Mouse (Mus musculus): ENCODE data around the gene Carmil1. TPM values are rescaled to one million over a fixed set of nuclear protein-coding genes. Genes with fewer than 3 reads are reported as not detected.
A peak's percentile ranks its signal among the peaks of the same experiment; 100 is the strongest.

The Carmil1 gene
- polyA plus RNA-seq, 1 experiment from 2014 or later, result 50.7 TPM

GRCm38 (mm10) chr13:24242429-24243106, 38.0 kb downstream of the Carmil1 start:
- no peak for TF ChIP-seq CTCF (IDR thresholded peaks at IDR 0.05; ENCODE audit: low read depth)
- Histone ChIP-seq H3K4me3 (ENCODE audit: low read depth, low read length) (no peak overlapping the region), H3K4me2 (no peak overlapping the region), H3K9me3 (ENCODE audit: low read depth, low read length) (no peaks in the 10 kb centered on the region), H3K4me1 (ENCODE audit: insufficient read depth) (peaks cover 8% of the 10 kb centered on the region; the same call in 1 of the 2 replicates), H3K9ac (no peak overlapping the region), H3K27ac (ENCODE audit: low read depth) (no peak overlapping the region), H3K27me3 (ENCODE audit: insufficient read depth, low read length) (no peaks in the 10 kb centered on the region), H3K36me3 (ENCODE audit: insufficient read depth) (no peaks in the 10 kb centered on the region)
- WGBS, result 58% methylated on average over 5 of the region's 5 CpGs
- DNase-seq (no peak), ATAC-seq (ENCODE audit: insufficient read depth) (no peak)

- Histone ChIP-seq H3K4me2 (no peak overlapping the region), H3K4me1 (ENCODE audit: insufficient read depth) (peaks cover 8% of the 10 kb centered on the region; the same call in 1 of the 2 replicates), H3K27me3 (ENCODE audit: insufficient read depth, low read length) (no peaks in the 10 kb centered on the region), H3K27ac (ENCODE audit: low read depth) (no peak overlapping the region), H3K4me3 (ENCODE audit: low read depth, low read length) (no peak overlapping the region), H3K36me3 (ENCODE audit: insufficient read depth) (no peaks in the 10 kb centered on the region), H3K9me3 (ENCODE audit: low read depth, low read length) (no peaks in the 10 kb centered on the region), H3K9ac (no peak overlapping the region)
- 78% methylated on average over 5 of the region's 5 CpGs for WGBS
- ATAC-seq (ENCODE audit: insufficient read depth) (no peak), DNase-seq (no peak)
- TF ChIP-seq CTCF (IDR thresholded peaks at IDR 0.05; ENCODE audit: low read depth), result no peak
These were observed 39.4 kb downstream of the Carmil1 start for GRCm38 (mm10) chr13:24241201-24241600.

DNA sequence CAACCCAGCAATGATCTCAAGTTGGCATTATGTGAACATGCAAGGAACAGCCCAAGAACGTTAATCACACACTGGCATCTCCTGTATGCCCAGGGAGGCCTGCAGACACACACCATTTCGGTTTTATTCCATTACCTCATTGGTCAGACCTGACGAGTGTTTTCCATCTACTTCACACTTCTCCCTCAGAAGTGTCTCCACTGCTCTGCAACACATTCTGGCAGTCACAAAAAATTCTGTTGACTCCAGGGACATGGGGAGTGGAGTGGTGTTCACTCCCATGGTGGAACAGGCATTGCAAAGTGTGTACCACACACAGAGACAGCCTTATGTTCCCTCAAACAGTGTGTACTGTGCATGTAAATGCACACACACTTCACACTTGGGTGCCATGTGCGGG, 40.2 kb downstream of the Carmil1 start:
- 69% methylated on average over 4 of the region's 4 CpGs for WGBS
- no peak for ATAC-seq (ENCODE audit: insufficient read depth)
- Histone ChIP-seq H3K27me3 (ENCODE audit: insufficient read depth, low read length) (no peaks in the 10 kb centered on the region), H3K9me3 (ENCODE audit: low read depth, low read length) (no peaks in the 10 kb centered on the region), H3K4me2 (no peak overlapping the region), H3K36me3 (ENCODE audit: insufficient read depth) (no peaks in the 10 kb centered on the region), H3K27ac (ENCODE audit: low read depth) (no peak overlapping the region), H3K9ac (no peak overlapping the region), H3K4me3 (ENCODE audit: low read depth, low read length) (no peak overlapping the region), H3K4me1 (ENCODE audit: insufficient read depth) (peaks cover 8% of the 10 kb centered on the region; the same call in 1 of the 2 replicates)
- peak; percentile 18 for DNase-seq
- TF ChIP-seq CTCF (IDR thresholded peaks at IDR 0.05; ENCODE audit: low read depth), result no peak

GRCm38 (mm10) chr13:24238456-24239120, 42.0 kb downstream of the Carmil1 start:
- no peak overlapping the region for H3K9ac ChIP-seq
- H3K4me1 ChIP-seq (ENCODE audit: insufficient read depth), result peaks cover 8% of the 10 kb centered on the region; the same call in 1 of the 2 replicates
- no peak overlapping the region for H3K4me2 ChIP-seq
- DNase-seq, result peak; percentile 34
- no peak for ATAC-seq (ENCODE audit: insufficient read depth)
- H3K27ac ChIP-seq (ENCODE audit: low read depth), result no peak overlapping the region
- no peaks in the 10 kb centered on the region for H3K9me3 ChIP-seq (ENCODE audit: low read depth, low read length)
- no peak overlapping the region for H3K4me3 ChIP-seq (ENCODE audit: low read depth, low read length)
- no peaks in the 10 kb centered on the region for H3K27me3 ChIP-seq (ENCODE audit: insufficient read depth, low read length)
- no peaks in the 10 kb centered on the region for H3K36me3 ChIP-seq (ENCODE audit: insufficient read depth)
- no peak for TF ChIP-seq CTCF (IDR thresholded peaks at IDR 0.05; ENCODE audit: low read depth)
- WGBS, result 31% methylated on average over 3 of the region's 3 CpGs

GRCm38 (mm10) chr13:24236736-24237135, 43.9 kb downstream of the Carmil1 start:
- Histone ChIP-seq H3K4me2 (no peak overlapping the region), H3K4me3 (ENCODE audit: low read depth, low read length) (no peak overlapping the region), H3K9ac (no peak overlapping the region), H3K4me1 (ENCODE audit: insufficient read depth) (no peaks in the 10 kb centered on the region), H3K27ac (ENCODE audit: low read depth) (no peak overlapping the region), H3K36me3 (ENCODE audit: insufficient read depth) (no peaks in the 10 kb centered on the region), H3K9me3 (ENCODE audit: low read depth, low read length) (no peaks in the 10 kb centered on the region), H3K27me3 (ENCODE audit: insufficient read depth, low read length) (no peaks in the 10 kb centered on the region)
- no peak for TF ChIP-seq CTCF (IDR thresholded peaks at IDR 0.05; ENCODE audit: low read depth)
- ATAC-seq (ENCODE audit: insufficient read depth) (no peak), DNase-seq (peak; percentile 57)
- WGBS, result 36% methylated on average over 4 of the region's 4 CpGs

- Histone ChIP-seq H3K4me3 (ENCODE audit: low read depth, low read length) (no peak overlapping the region), H3K9ac (no peak overlapping the region), H3K27me3 (ENCODE audit: insufficient read depth, low read length) (no peaks in the 10 kb centered on the region), H3K4me1 (ENCODE audit: insufficient read depth) (no peaks in the 10 kb centered on the region), H3K36me3 (ENCODE audit: insufficient read depth) (no peaks in the 10 kb centered on the region), H3K9me3 (ENCODE audit: low read depth, low read length) (no peaks in the 10 kb centered on the region), H3K4me2 (no peak overlapping the region), H3K27ac (ENCODE audit: low read depth) (no peak overlapping the region)
- DNase-seq (no peak), ATAC-seq (ENCODE audit: insufficient read depth) (no peak)
- TF ChIP-seq CTCF (IDR thresholded peaks at IDR 0.05; ENCODE audit: low read depth), result no peak
- 79% methylated on average over 6 of the region's 6 CpGs for WGBS
These were observed 47.8 kb downstream of the Carmil1 start for GRCm38 (mm10) chr13:24232750-24233149.

GRCm38 (mm10) chr13:24231746-24232483, 48.7 kb downstream of the Carmil1 start:
- ATAC-seq (ENCODE audit: insufficient read depth) (no peak), DNase-seq (no peak)
- no peak for TF ChIP-seq CTCF (IDR thresholded peaks at IDR 0.05; ENCODE audit: low read depth)
- Histone ChIP-seq H3K4me2 (no peak overlapping the region), H3K4me1 (ENCODE audit: insufficient read depth) (no peaks in the 10 kb centered on the region), H3K27ac (ENCODE audit: low read depth) (no peak overlapping the region), H3K27me3 (ENCODE audit: insufficient read depth, low read length) (no peaks in the 10 kb centered on the region), H3K9me3 (ENCODE audit: low read depth, low read length) (no peaks in the 10 kb centered on the region), H3K4me3 (ENCODE audit: low read depth, low read length) (no peak overlapping the region), H3K9ac (no peak overlapping the region), H3K36me3 (ENCODE audit: insufficient read depth) (no peaks in the 10 kb centered on the region)
- 78% methylated on average over 10 of the region's 10 CpGs for WGBS
